Mouse (Mus musculus): ENCODE results near the gene Xndc1. TPM values are rescaled to one million over a fixed set of nuclear protein-coding genes. Genes with fewer than 3 reads are reported as not detected.
A peak's percentile ranks its signal among the peaks of the same experiment; 100 is the strongest.
"Not testable (repeated sequence)": the region's sequence is repeated elsewhere in the genome, so short reads cannot be mapped to it uniquely, and the experiment has no call there.

The Xndc1 gene
- polyA plus RNA-seq, 1 experiment from 2014 or later: 50.7 TPM

GRCm38 (mm10) chr7:102048524-102048923 lies 16.8 kb upstream of the Xndc1 start:
- H3K9me3 ChIP-seq; H3K27ac ChIP-seq; DNase-seq (ENCODE audit: extremely low spot score, low spot score); H3K4me1 ChIP-seq; H3K4me3 ChIP-seq; H3K27me3 ChIP-seq (ENCODE audit: poor library complexity, severe bottlenecking): not testable (repeated sequence)
- peaks cover 52% of the 10 kb centered on the region for H3K36me3 ChIP-seq (replicated peaks)

DNA sequence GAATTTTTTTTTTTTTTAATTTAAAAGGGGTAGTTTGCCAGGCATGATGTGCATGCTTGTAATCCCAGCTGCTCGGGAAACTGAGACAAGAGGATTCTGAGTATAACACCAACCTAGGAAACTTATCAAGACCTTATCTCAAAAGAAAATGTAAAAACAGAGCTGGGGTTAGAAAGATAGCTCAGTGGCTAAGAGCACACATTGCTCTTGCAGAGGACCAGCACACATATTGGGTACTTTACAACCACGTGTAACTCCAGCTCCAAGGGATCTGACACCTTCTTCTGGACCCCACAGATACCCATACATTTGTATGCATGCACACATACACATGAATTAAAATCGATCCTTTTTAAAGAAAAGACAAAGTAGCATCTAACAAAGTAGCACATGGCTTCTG lies 4.0 kb upstream of the Xndc1 start:
- no peaks in the 10 kb centered on the region for H3K27me3 ChIP-seq (ENCODE audit: poor library complexity, severe bottlenecking)
- no peak overlapping the region for H3K4me3 ChIP-seq
- H3K9me3 ChIP-seq: no peaks in the 10 kb centered on the region
- H3K4me1 ChIP-seq: peaks cover 20% of the 10 kb centered on the region
- 89% methylated on average over 3 of the region's 3 CpGs for WGBS
- peaks cover 57% of the 10 kb centered on the region for H3K36me3 ChIP-seq (replicated peaks)
- no peak overlapping the region for H3K27ac ChIP-seq
- no peak for DNase-seq (ENCODE audit: extremely low spot score, low spot score)

DNA sequence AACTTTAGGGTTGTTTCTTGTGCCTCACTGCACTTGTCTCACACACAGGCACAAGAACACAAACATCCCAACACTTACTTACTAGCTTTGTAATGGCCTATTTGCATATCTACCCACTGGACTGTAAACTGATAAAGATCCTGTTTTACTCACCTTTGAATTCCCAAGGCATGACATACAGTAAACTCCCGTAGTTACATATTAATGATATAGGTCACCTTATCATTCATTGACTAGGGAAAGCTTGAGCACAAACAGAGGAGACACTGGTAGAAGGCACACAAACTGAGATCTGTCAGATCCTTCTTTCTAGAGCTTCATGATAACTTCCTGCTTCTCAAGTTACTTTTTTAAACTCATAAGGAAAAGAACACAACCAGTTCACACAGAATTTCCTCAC lies 3.1 kb upstream of the Xndc1 start:
- WGBS: 100% methylated on average over 1 of the region's 1 CpGs
- H3K36me3 ChIP-seq (replicated peaks): peaks cover 51% of the 10 kb centered on the region
- H3K4me3 ChIP-seq: no peak overlapping the region

GRCm38 (mm10) chr7:102063891-102064290 lies 1.4 kb upstream of the Xndc1 start:
- H3K4me3 ChIP-seq: peak overlapping the region; percentile 69
- no peak overlapping the region for H3K27ac ChIP-seq
- WGBS: 93% methylated on average over 9 of the region's 9 CpGs
- no peak for DNase-seq (ENCODE audit: extremely low spot score, low spot score)
- peaks cover 25% of the 10 kb centered on the region for H3K4me1 ChIP-seq
- peaks cover 50% of the 10 kb centered on the region for H3K36me3 ChIP-seq (replicated peaks)
- H3K27me3 ChIP-seq (ENCODE audit: poor library complexity, severe bottlenecking): no peaks in the 10 kb centered on the region
- H3K9me3 ChIP-seq: no peaks in the 10 kb centered on the region

More for the DNA sequence above, 3.1 kb upstream of the Xndc1 start:
- Histone ChIP-seq H3K9me3 (no peaks in the 10 kb centered on the region), H3K27me3 (ENCODE audit: poor library complexity, severe bottlenecking) (no peaks in the 10 kb centered on the region), H3K27ac (no peak overlapping the region), H3K4me1 (peaks cover 25% of the 10 kb centered on the region)
- no peak for DNase-seq (ENCODE audit: extremely low spot score, low spot score)

DNA sequence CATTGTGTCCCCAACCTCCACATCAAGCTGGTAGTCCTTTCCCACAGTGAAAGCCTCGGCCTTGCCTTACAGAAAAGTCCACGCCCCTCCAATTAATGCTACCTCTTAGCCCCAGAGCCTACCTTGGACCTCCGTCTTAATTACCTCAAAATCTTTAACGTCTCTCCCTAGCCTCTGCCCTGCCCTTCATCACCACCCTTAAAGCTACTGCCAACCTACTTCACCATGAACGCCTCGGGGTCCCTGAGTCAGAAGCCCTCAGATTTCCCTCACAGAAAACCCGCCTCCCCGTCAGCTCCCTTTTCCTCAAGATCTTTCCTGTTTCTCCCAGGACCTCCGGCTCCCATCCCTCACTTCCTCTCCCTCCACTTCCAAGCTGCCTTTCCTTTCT lies 661 bp upstream of the Xndc1 start:
- no peak for DNase-seq (ENCODE audit: extremely low spot score, low spot score)
- Histone ChIP-seq H3K36me3 (replicated peaks) (peaks cover 47% of the 10 kb centered on the region), H3K27ac (peak overlapping the region; percentile 93), H3K4me1 (peaks cover 25% of the 10 kb centered on the region), H3K9me3 (no peaks in the 10 kb centered on the region), H3K4me3 (peak overlapping the region; percentile 69), H3K27me3 (ENCODE audit: poor library complexity, severe bottlenecking) (no peaks in the 10 kb centered on the region)
- WGBS: 1% methylated on average over 9 of the region's 9 CpGs

GRCm38 (mm10) chr7:102066363-102066762 lies 1.1 kb downstream of the Xndc1 start:
- no peaks in the 10 kb centered on the region for H3K27me3 ChIP-seq (ENCODE audit: poor library complexity, severe bottlenecking)
- H3K4me3 ChIP-seq: peak overlapping the region; percentile 69
- WGBS: 89% methylated on average over 6 of the region's 6 CpGs
- H3K9me3 ChIP-seq: no peaks in the 10 kb centered on the region
- peak overlapping the region; percentile 93 for H3K27ac ChIP-seq
- no peak for DNase-seq (ENCODE audit: extremely low spot score, low spot score)
- H3K4me1 ChIP-seq: peaks cover 25% of the 10 kb centered on the region
- H3K36me3 ChIP-seq (replicated peaks): peaks cover 45% of the 10 kb centered on the region

GRCm38 (mm10) chr7:102076714-102077296 lies 11.5 kb downstream of the Xndc1 start:
- no peaks in the 10 kb centered on the region for H3K4me1 ChIP-seq
- no peak overlapping the region for H3K27ac ChIP-seq
- no peak for DNase-seq (ENCODE audit: extremely low spot score, low spot score)
- 86% methylated on average over 7 of the region's 7 CpGs for WGBS
- no peaks in the 10 kb centered on the region for H3K27me3 ChIP-seq (ENCODE audit: poor library complexity, severe bottlenecking)
- H3K9me3 ChIP-seq: no peaks in the 10 kb centered on the region
- H3K4me3 ChIP-seq: no peak overlapping the region
- H3K36me3 ChIP-seq (replicated peaks): peaks cover 98% of the 10 kb centered on the region

DNA sequence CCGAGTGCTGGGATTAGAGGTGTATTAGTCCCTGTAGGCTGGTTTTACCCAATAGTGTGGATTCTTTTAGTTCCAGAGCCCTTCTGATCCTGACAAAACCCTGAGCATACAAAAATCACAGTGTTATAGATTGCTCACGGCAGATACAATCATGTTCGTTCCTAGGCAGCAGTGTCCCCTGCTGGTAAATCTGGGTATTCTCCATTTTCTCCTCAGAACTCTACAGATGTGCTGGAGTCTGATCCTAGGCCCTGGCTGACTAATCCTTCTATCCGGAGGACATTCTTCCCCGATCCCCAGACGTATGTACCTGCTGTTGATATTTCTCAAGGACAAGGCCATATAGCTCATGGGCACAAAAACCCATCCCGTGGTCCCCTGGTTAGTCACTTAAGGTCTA lies 13.2 kb downstream of the Xndc1 start:
- H3K36me3 ChIP-seq (replicated peaks): peaks cover 98% of the 10 kb centered on the region
- no peaks in the 10 kb centered on the region for H3K9me3 ChIP-seq
- 83% methylated on average over 7 of the region's 7 CpGs for WGBS
- no peak for DNase-seq (ENCODE audit: extremely low spot score, low spot score)
- no peaks in the 10 kb centered on the region for H3K27me3 ChIP-seq (ENCODE audit: poor library complexity, severe bottlenecking)
- H3K27ac ChIP-seq: no peak overlapping the region
- no peak overlapping the region for H3K4me3 ChIP-seq
- H3K4me1 ChIP-seq: no peaks in the 10 kb centered on the region

- Histone ChIP-seq H3K9me3 (no peaks in the 10 kb centered on the region), H3K27me3 (ENCODE audit: poor library complexity, severe bottlenecking) (no peaks in the 10 kb centered on the region), H3K36me3 (replicated peaks) (peaks cover 98% of the 10 kb centered on the region), H3K4me1 (no peaks in the 10 kb centered on the region), H3K27ac (no peak overlapping the region), H3K4me3 (no peak overlapping the region)
- no peak for DNase-seq (ENCODE audit: extremely low spot score, low spot score)
- WGBS: 91% methylated on average over 8 of the region's 8 CpGs
Measured at GRCm38 (mm10) chr7:102080311-102080710, 15.0 kb downstream of the Xndc1 start.

GRCm38 (mm10) chr7:102081784-102082183 lies 16.5 kb downstream of the Xndc1 start:
- DNase-seq (ENCODE audit: extremely low spot score, low spot score): no peak
- no peaks in the 10 kb centered on the region for H3K27me3 ChIP-seq (ENCODE audit: poor library complexity, severe bottlenecking)
- H3K27ac ChIP-seq: no peak overlapping the region
- WGBS: over 99% methylated on average over 5 of the region's 5 CpGs
- H3K4me3 ChIP-seq: no peak overlapping the region
- H3K9me3 ChIP-seq: no peaks in the 10 kb centered on the region
- H3K36me3 ChIP-seq (replicated peaks): peaks cover 99% of the 10 kb centered on the region
- no peaks in the 10 kb centered on the region for H3K4me1 ChIP-seq

DNA sequence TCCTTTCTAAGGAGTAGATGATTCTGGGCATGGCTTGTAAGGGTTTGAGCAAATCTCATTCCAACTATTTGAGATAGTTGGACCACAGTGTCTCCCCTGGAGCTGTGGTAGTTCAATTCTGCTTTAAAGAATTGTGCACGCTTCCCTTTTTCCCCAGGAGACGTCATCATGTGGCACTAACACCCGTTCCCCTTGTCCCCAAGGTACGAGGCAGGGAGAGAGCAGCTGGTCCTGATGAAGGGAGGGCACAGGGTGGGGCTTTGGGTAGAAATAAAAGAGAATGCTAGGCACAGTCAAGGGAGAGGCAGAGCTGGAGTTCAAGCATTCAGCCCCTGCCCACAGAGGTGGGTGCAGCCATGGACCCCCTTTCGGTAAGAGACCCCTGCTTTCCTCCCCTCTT lies 17.5 kb downstream of the Xndc1 start, which contains the start of gene Trpc2:
Gene Trpc2 (plus strand): TSS at position 301 of the 400 bp plus-strand sequence.
- Histone ChIP-seq H3K27ac (no peak within 1 kb of the TSS), H3K9me3 (no peaks in the 10 kb centered on the region), H3K27me3 (ENCODE audit: poor library complexity, severe bottlenecking) (no peaks in the 10 kb centered on the region), H3K4me3 (no peak within 1 kb of the TSS), H3K4me1 (no peaks in the 10 kb centered on the region), H3K36me3 (replicated peaks) (peaks cover 99% of the 10 kb centered on the region)
- no peak for DNase-seq (ENCODE audit: extremely low spot score, low spot score)
- WGBS: 83% methylated on average over 5 of the region's 5 CpGs

DNA sequence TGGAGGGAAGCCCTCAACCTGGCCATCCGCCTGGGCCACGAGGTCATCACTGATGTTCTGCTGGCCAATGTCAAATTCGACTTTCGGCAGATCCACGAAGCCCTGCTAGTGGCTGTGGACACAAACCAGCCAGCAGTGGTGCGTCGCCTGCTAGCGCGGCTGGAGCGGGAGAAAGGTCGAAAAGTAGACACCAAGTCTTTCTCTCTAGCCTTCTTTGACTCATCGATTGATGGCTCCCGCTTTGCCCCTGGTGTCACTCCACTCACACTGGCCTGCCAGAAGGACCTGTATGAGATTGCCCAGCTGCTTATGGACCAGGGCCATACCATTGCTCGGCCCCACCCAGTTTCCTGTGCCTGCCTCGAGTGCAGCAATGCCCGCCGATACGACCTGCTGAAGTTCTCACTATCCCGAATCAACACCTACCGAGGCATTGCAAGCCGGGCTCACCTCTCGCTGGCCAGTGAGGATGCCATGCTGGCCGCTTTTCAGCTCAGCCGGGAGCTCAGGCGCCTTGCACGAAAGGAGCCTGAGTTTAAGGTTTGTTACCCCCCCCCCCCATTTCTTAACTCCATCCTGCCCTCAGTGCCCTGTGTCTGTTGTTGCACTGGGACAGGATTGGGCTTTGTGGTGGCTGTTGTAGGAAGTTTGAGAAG lies 18.9 kb downstream of the Xndc1 start:
- Histone ChIP-seq H3K36me3 (replicated peaks) (peaks cover 99% of the 10 kb centered on the region), H3K4me3 (no peak overlapping the region), H3K9me3 (no peaks in the 10 kb centered on the region), H3K4me1 (no peaks in the 10 kb centered on the region), H3K27ac (no peak overlapping the region), H3K27me3 (ENCODE audit: poor library complexity, severe bottlenecking) (no peaks in the 10 kb centered on the region)
- 95% methylated on average over 26 of the region's 26 CpGs for WGBS
- no peak for DNase-seq (ENCODE audit: extremely low spot score, low spot score)

GRCm38 (mm10) chr7:102087336-102087735 lies 22.0 kb downstream of the Xndc1 start:
- H3K36me3 ChIP-seq (replicated peaks): peaks cover 85% of the 10 kb centered on the region
- no peak overlapping the region for H3K4me3 ChIP-seq
- 92% methylated on average over 4 of the region's 4 CpGs for WGBS

More at GRCm38 (mm10) chr7:102087336-102087735, 22.0 kb downstream of the Xndc1 start:
- no peak for DNase-seq (ENCODE audit: extremely low spot score, low spot score)
- Histone ChIP-seq H3K27me3 (ENCODE audit: poor library complexity, severe bottlenecking) (no peaks in the 10 kb centered on the region), H3K9me3 (no peaks in the 10 kb centered on the region; the same call in 1 of the 2 replicates), H3K4me1 (no peaks in the 10 kb centered on the region), H3K27ac (no peak overlapping the region)

Data from forebrain, embryonic 10.5 days (tissue).